Mouse (Mus musculus) forebrain, embryonic 12.5 days (tissue): Measurements from ENCODE around the gene Ranbp3l. TPM values are rescaled to one million over a fixed set of nuclear protein-coding genes. Genes with fewer than 3 reads are reported as not detected.

Experiments
- ATAC-seq: fragments of 200-750 bp; cut with Nextera tagmentation; 2 replicates; pipeline ENCODE4 v1.8.0; 2017; ENCODE audit warnings: moderate TSS enrichment; ENCODE audit not compliant: low FRiP score
- H3K27ac ChIP-seq: fragments of 300-500 bp; sonication (generic); 2 replicates; pipeline ENCODE4 v1.5.1; 2016; ENCODE audit warnings: mild to moderate bottlenecking
- H3K27me3 ChIP-seq: fragments of 300-500 bp; sonication (generic); 2 replicates; pipeline ENCODE4 v1.6.1; 2016; ENCODE audit warnings: mild to moderate bottlenecking
- H3K36me3 ChIP-seq: fragments of 300-500 bp; sonication (generic); replicated peaks from 2 replicates; pipeline ENCODE4 v1.6.1; 2016; ENCODE audit warnings: mild to moderate bottlenecking
- H3K4me1 ChIP-seq: fragments of 300-500 bp; sonication (generic); 2 replicates; pipeline ENCODE4 v1.6.1; 2016
- H3K4me2 ChIP-seq: fragments of 300-500 bp; sonication (generic); 2 replicates; pipeline ENCODE4 v1.6.1; 2016; ENCODE audit warnings: mild to moderate bottlenecking, moderate library complexity
- H3K4me3 ChIP-seq: fragments of 300-500 bp; sonication (generic); replicated peaks from 2 replicates; pipeline ENCODE4 v1.5.1; 2016; ENCODE audit warnings: mild to moderate bottlenecking
- H3K9ac ChIP-seq: fragments of 300-500 bp; sonication (generic); 2 replicates; pipeline ENCODE4 v1.6.1; 2016; ENCODE audit warnings: mild to moderate bottlenecking
- H3K9me3 ChIP-seq: fragments of 300-500 bp; sonication (generic); 2 replicates; pipeline ENCODE4 v1.6.1; 2016
- WGBS: fragments of 180-500 bp; shearing (Covaris S2); methylation state at CpG from one replicate; pipeline ENCODE4 v1.1.7; 2016; 5-methylcytosine and 5-hydroxymethylcytosine counted together
- polyA plus RNA-seq: library from polyadenylated mRNA; unstranded; fragments of >200 nt; fragmentation: Nextera tagmentation; extraction: Ambion mirVana; gene quantifications from 2 replicates; pipeline ENCODE4 v1.2.1, GENCODE M21; 2016

Gene Ranbp3l
- polyA plus RNA-seq, 1 experiment from 2014 or later, result 3.1 TPM

GRCm38 (mm10) chr15:9087895-9088682, 120.3 kb downstream of the Ranbp3l start:
- H3K4me2 ChIP-seq, result no peak overlapping the region
- peaks cover 10% of the 10 kb centered on the region for H3K36me3 ChIP-seq
- no peaks in the 10 kb centered on the region for H3K27me3 ChIP-seq
- ATAC-seq, result no peak
- H3K4me1 ChIP-seq, result peaks cover 5% of the 10 kb centered on the region
- 89% methylated on average over 17 of the region's 17 CpGs for WGBS
- no peaks in the 10 kb centered on the region for H3K9me3 ChIP-seq
- no peak overlapping the region for H3K9ac ChIP-seq
- no peak overlapping the region for H3K27ac ChIP-seq
- no peak overlapping the region for H3K4me3 ChIP-seq

DNA sequence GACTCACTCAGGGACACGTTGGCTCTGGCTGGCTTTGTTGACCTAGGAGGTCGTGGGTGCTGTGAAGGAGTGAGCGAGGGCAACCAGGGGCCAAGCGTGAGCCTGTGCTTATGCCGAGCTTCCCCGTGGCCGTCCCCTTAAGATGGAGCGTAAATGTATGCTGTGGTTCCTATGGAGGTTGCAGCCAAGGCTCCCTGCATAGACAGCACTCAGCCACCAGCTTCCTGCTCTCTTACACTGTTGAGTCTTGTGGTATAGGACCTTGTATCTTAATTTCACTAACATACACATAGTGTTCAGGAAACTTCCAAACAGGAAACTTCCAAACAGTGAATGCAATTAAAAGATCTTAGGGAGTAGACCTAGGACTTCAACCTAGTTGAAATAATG, 120.9 kb downstream of the Ranbp3l start:
- peaks cover 5% of the 10 kb centered on the region for H3K4me1 ChIP-seq
- peaks cover 15% of the 10 kb centered on the region for H3K36me3 ChIP-seq
- H3K27ac ChIP-seq, result no peak overlapping the region
- no peak for ATAC-seq
- no peaks in the 10 kb centered on the region for H3K9me3 ChIP-seq
- no peaks in the 10 kb centered on the region for H3K27me3 ChIP-seq
- H3K4me3 ChIP-seq, result no peak overlapping the region
- H3K9ac ChIP-seq, result no peak overlapping the region
- WGBS, result 83% methylated on average over 8 of the region's 8 CpGs
- no peak overlapping the region for H3K4me2 ChIP-seq

DNA sequence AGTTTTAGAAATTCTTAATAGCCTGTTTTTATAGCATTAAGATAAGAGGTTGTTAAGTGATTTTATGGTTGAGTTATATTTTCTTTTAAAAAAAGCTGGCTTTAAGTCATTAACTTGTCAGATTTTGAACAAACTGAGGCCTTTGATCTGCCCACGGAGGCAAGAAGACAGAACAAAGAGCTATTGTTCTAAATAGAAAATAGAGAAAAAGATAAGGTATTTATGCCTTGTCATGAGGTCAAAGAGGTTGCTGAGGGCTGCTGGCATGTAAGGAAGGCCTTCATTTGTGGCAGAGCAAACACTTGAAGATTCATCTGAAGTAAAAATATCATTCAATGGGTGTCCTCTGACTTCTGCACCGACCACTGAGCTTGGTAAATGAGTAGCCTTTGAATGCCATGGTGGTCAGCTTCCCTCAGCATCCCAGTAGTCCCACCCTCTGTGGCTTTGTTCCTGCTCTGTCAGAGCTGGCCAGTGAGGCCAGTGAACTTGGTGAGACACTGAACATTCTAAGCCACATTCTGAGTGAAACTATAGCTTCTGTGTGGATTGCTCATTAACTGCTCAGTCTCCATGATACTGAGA, 121.5 kb downstream of the Ranbp3l start:
- H3K9ac ChIP-seq, result no peak overlapping the region
- no peak overlapping the region for H3K4me2 ChIP-seq
- H3K4me1 ChIP-seq, result peaks cover 8% of the 10 kb centered on the region
- ATAC-seq, result no peak
- H3K27ac ChIP-seq, result no peak overlapping the region
- H3K36me3 ChIP-seq, result peaks cover 19% of the 10 kb centered on the region
- H3K27me3 ChIP-seq, result no peaks in the 10 kb centered on the region
- H3K9me3 ChIP-seq, result no peaks in the 10 kb centered on the region
- H3K4me3 ChIP-seq, result no peak overlapping the region
- 16% methylated on average over 2 of the region's 2 CpGs for WGBS

DNA sequence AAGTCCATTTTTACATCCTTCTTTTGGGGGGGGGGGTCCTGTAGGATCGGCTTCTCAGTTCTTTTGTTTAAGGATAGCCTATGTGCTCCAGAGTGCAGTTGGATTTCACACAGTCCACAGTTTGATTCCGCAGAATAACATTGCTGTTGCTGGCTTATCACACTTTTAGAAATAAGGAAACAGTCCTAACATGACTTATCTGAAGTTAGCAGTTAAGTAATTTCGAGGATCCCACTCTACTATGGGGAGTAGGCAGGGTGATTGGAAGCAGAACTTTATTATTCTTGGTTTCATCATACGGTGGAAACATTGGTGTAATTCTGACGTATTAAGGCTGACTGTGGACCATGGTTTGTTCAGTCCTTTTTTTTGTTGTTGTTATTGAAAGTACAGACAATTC, 122.9 kb downstream of the Ranbp3l start:
- WGBS, result 95% methylated on average over 5 of the region's 5 CpGs
- peaks cover 19% of the 10 kb centered on the region for H3K36me3 ChIP-seq

GRCm38 (mm10) chr15:9093598-9094365, 126.0 kb downstream of the Ranbp3l start:
- Histone ChIP-seq H3K36me3 (peaks cover 37% of the 10 kb centered on the region), H3K4me1 (peaks cover 8% of the 10 kb centered on the region), H3K4me2 (peak overlapping the region; percentile 24), H3K27ac (no peak overlapping the region), H3K27me3 (no peaks in the 10 kb centered on the region), H3K9me3 (no peaks in the 10 kb centered on the region), H3K9ac (no peak overlapping the region), H3K4me3 (no peak overlapping the region)
- 78% methylated on average over 11 of the region's 11 CpGs for whole genome bisulfite sequencing
- peak; percentile 33 for ATAC-seq

More for the DNA sequence above, 122.9 kb downstream of the Ranbp3l start:
- Histone ChIP-seq H3K4me3 (no peak overlapping the region), H3K4me2 (no peak overlapping the region), H3K4me1 (peaks cover 13% of the 10 kb centered on the region), H3K9me3 (no peaks in the 10 kb centered on the region), H3K9ac (no peak overlapping the region), H3K27ac (no peak overlapping the region), H3K27me3 (no peaks in the 10 kb centered on the region)
- no peak for ATAC-seq

- no peak overlapping the region for H3K27ac ChIP-seq
- 28% methylated on average over 13 of the region's 13 CpGs for WGBS
- ATAC-seq, result peak; percentile 91
- H3K27me3 ChIP-seq, result no peaks in the 10 kb centered on the region
- H3K36me3 ChIP-seq, result peaks cover 40% of the 10 kb centered on the region
- H3K4me1 ChIP-seq, result peaks cover 8% of the 10 kb centered on the region
- H3K9me3 ChIP-seq, result no peaks in the 10 kb centered on the region
- no peak overlapping the region for H3K4me3 ChIP-seq
- peak overlapping the region; percentile 24 for H3K4me2 ChIP-seq
- H3K9ac ChIP-seq, result no peak overlapping the region
These were observed 126.6 kb downstream of the Ranbp3l start for GRCm38 (mm10) chr15:9094366-9094750.

DNA sequence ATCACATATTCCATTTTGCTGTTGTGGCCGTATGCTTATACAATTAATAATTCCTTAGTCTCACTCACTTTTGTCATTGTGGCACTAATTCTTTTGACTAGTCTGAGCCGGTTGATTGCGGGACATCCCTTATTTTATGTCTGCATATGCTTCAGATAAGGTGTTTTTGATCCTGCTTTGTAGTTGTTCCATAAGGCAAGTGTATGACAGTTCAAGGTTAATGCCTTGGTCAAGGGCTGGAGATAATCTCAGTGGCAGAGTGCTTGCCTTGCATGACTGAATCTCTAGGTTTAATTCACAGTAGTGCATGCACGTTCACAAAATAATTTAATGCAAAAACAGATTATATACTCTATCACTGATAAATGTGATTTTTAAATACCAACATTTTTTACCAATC, 129.1 kb downstream of the Ranbp3l start:
- Histone ChIP-seq H3K27me3 (no peaks in the 10 kb centered on the region), H3K9me3 (no peaks in the 10 kb centered on the region), H3K4me2 (no peak overlapping the region), H3K9ac (no peak overlapping the region), H3K4me3 (no peak overlapping the region), H3K4me1 (peaks cover 11% of the 10 kb centered on the region), H3K36me3 (peaks cover 56% of the 10 kb centered on the region), H3K27ac (no peak overlapping the region)
- 91% methylated on average over 4 of the region's 4 CpGs for WGBS
- ATAC-seq, result no peak

DNA sequence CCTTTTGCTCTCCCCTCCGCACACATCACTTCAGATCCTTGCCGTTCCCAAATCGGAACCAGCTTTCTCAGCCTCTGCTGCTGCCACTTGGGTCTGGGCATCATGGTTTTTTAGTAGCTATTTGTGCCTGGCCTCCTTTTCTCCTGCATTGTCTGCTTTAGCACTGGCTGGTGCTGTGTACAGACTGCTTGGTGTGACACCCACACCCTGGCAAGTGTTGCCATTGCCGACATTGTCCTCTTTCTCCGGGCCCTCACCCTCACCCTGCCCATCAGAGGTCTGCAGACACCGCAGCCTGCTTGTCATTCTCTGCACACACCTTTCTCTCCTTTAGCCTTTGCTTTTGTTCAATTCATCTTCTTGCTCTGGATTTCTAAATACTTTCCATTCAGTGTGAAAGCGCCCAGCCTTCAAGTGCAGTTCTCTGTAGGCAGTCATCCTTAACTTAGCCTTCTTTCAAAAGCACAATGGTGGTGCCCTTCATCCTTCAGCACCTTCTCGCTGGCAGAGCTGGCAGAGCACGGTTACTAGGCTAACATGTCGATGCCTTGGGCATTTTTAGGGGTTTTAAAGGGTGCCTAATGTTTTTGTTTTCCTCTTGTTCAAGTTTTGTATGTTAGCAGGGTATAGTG, 132.8 kb downstream of the Ranbp3l start:
- Histone ChIP-seq H3K4me2 (no peak overlapping the region), H3K27me3 (no peaks in the 10 kb centered on the region), H3K27ac (no peak overlapping the region), H3K4me3 (no peak overlapping the region), H3K9me3 (no peaks in the 10 kb centered on the region), H3K9ac (no peak overlapping the region), H3K4me1 (peaks cover 3% of the 10 kb centered on the region; the same call in 1 of the 2 replicates), H3K36me3 (peaks cover 46% of the 10 kb centered on the region)
- 75% methylated on average over 10 of the region's 10 CpGs for WGBS
- no peak; the same call in 1 of the 2 replicates for ATAC-seq

DNA sequence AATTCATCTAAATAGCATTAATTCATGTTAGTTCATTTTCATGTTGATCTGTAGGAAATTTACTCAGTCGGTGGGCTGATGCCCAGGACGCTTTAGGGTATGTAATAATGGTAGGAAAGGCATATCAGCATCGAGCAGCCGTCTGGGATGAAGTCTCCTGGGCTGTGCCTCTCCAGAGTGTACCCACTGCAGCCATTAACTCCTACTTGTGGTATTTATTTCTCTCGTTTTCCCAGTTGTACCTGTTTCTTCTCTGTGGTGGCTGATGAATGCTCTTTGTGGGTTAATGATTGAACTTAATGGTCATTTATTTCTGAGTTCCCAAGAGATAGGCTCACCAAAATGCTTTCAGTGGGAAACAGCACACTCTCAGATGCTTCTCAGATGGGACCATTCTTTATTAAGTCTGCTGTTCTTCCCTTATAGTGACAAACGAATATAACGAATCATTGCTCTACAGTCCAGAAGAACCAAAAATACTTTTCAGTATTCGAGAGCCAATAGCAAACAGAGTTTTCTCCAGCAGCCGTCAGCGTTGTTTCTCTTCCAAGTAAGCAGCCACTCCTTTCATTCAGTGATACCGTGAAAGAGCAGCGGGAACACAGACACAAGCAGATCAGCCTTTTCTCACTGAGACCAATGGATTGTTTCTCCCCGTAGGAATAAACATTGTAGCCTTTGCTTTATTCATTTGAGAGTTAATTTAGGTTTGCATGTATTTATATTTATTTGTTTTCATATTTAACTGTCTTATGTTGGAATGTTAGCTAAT, 138.7 kb downstream of the Ranbp3l start:
- Histone ChIP-seq H3K4me3 (no peak overlapping the region), H3K9ac (no peak overlapping the region), H3K9me3 (no peaks in the 10 kb centered on the region), H3K27me3 (no peaks in the 10 kb centered on the region), H3K4me2 (no peak overlapping the region), H3K4me1 (no peaks in the 10 kb centered on the region), H3K36me3 (peaks cover 27% of the 10 kb centered on the region), H3K27ac (no peak overlapping the region)
- WGBS, result 88% methylated on average over 13 of the region's 13 CpGs
- ATAC-seq, result no peak

GRCm38 (mm10) chr15:9110526-9111347, 143.0 kb downstream of the Ranbp3l start:
- 86% methylated on average over 6 of the region's 6 CpGs for WGBS
- Histone ChIP-seq H3K36me3 (peaks cover 54% of the 10 kb centered on the region), H3K4me1 (no peaks in the 10 kb centered on the region), H3K27ac (no peak overlapping the region), H3K4me3 (no peak overlapping the region), H3K9me3 (no peaks in the 10 kb centered on the region), H3K4me2 (no peak overlapping the region), H3K9ac (no peak overlapping the region), H3K27me3 (no peaks in the 10 kb centered on the region)
- ATAC-seq, result no peak

- Histone ChIP-seq H3K9me3 (no peaks in the 10 kb centered on the region), H3K4me2 (no peak overlapping the region), H3K27ac (no peak overlapping the region), H3K27me3 (no peaks in the 10 kb centered on the region), H3K4me3 (no peak overlapping the region), H3K4me1 (no peaks in the 10 kb centered on the region), H3K36me3 (peaks cover 61% of the 10 kb centered on the region), H3K9ac (no peak overlapping the region)
- WGBS, result 82% methylated on average over 3 of the region's 3 CpGs
- no peak for ATAC-seq
These were observed 143.9 kb downstream of the Ranbp3l start for GRCm38 (mm10) chr15:9111648-9112047.
